Mouse (Mus musculus) layer of hippocampus, postnatal 25 days (tissue): Measurements from ENCODE around the gene Dync2h1. TPM values are rescaled to one million over a fixed set of nuclear protein-coding genes. Genes with fewer than 3 reads are reported as not detected.
"Not testable (repeated sequence)": the region's sequence is repeated elsewhere in the genome, so short reads cannot be mapped to it uniquely, and the experiment has no call there.

Experiments used
- DNase-seq, 2 experiments: peaks; one replicate each; pipeline ENCODE4 v3.0.0; 2022; ENCODE audit warnings: mixed read lengths in 2 of 2, low spot score in 1 of 2; ENCODE audit errors: extremely low spot score in 1 of 2
- total RNA-seq, 2 experiments: library from RNA; stranded (reverse); gene quantifications; 2 replicates each; pipeline ENCODE4 v1.2.3; 2021

Dync2h1 gene
- total RNA-seq, 2 experiments from 2014 or later = 26.3 to 29.6 TPM

DNA sequence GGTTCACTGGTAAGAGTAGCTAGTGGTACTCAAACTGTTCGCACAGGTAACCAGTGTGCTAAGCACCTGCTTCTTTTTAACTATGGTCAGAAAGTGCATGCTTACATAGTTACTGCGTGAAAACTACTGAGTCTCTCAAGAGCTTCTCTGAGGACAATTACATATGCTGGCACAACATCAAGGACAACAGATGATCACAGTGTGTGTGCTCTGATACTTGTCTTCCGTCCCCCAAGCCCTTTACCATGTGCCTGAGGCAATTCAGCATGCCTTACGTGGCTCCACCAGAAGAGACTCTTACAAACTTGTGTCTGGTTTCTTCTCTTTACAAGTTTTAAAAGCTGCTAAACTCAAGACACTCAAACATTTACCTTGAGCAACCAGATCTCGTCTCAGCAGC is 143.0 kb downstream of the Dync2h1 start:
- no peak for DNase-seq

GRCm38 (mm10) chr9:7032553-7032952 is 151.7 kb downstream of the Dync2h1 start:
- no peak for DNase-seq

DNA sequence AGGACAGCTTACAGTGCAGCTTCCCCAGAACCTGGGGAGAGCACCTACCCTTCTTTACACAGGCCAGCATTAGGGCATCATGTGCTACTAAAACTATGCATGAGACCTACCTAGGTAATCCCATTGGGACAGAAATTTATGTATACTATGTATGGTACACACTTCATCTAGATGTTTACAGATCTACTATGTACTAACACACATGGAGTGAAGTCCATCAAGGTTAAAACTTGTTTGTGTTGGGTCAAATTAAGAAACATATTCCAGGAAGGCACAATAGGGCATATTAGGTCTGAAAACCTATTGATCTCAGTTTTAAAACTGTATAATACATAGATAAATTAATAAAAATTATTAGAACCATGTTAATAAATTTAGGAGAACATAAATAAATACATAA is 168.6 kb downstream of the Dync2h1 start:
- DNase-seq = no peak

GRCm38 (mm10) chr9:7014733-7015132 is 169.5 kb downstream of the Dync2h1 start:
- DNase-seq = no peak

- DNase-seq = no peak
These were observed 174.5 kb downstream of the Dync2h1 start for GRCm38 (mm10) chr9:7009785-7010184.

GRCm38 (mm10) chr9:6994865-6995264 is 189.4 kb downstream of the Dync2h1 start:
- no peak for DNase-seq

GRCm38 (mm10) chr9:6994275-6994674 is 190.0 kb downstream of the Dync2h1 start:
- DNase-seq = no peak

DNA sequence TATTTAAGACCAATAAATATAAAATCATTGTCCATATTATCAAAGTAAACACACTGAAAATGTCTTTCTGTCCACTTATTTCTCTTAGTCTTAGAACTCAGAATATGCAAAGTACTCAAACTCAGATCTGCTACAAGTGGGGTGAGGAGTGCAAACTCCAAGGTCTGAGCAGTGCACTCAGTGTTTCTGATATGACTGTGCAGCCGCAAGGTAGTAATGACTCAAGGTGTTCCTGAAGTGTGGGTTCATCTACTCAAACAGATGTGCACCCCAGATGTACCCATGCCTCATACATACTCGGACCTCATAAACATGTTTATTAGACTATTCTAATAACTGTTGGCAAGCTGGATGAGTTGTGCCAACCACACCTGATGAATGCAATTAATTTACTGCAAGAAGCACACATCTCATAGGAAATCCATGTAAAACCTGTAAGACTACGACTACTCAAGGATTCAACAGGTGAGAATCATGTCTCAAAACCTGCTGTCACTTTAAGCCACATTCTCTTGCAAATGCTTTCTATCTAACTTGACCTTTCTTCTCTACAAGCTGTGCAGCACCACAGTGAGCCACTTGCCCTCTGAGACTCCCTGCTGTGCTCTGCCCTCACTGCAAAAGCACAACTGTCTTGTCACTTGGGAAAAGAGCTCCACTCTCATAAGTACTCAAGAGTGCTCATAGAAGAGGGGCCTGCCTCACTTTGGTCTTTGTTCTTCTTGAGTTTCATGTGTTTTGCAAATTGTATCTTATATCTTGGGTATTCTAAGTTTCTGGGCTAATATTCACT is 195.2 kb downstream of the Dync2h1 start:
- no peak for DNase-seq

DNA sequence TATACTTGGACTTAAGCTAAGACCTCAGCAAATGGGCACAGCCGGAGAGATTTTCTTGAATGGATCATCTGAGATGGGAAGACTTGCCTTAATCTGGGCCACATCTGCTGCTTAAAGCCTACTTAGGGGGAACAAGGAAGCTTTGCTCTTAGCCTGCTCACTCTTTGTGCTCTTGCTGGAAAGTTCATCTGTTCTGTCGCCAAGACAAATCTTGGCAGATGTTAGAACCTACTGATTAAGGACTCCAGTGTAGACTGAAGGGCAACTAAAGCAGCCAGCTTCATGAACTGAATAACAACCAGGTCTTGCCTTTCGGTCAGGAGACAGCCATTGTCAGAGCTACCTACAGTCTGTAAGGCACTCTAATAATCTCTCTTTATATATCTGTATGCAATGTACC is 198.1 kb downstream of the Dync2h1 start:
- no peak for DNase-seq

- DNase-seq = no peak
These were observed 215.1 kb downstream of the Dync2h1 start for GRCm38 (mm10) chr9:6969171-6969570.

DNA sequence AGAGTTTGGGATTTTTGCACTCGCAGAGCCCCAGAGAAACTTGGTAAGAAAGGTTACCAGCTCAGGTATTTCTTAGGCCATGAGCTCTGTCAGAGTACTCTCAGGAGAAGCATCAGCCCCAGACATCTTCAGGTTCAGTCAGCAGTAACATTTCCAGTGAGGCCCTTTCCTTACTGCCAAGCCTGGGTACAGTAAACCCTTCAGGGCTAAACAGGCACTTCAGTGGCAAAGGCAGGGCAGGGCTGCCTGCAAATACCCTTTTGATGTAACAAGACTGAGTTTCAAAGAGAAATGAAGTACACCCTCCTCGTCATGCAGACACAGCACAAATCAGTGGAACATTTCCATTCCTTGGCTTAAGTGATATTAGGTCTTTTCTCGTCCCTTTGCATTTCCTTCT is 219.2 kb downstream of the Dync2h1 start:
- DNase-seq = no peak

GRCm38 (mm10) chr9:6958311-6958710 is 225.9 kb downstream of the Dync2h1 start:
- no peak for DNase-seq

- DNase-seq = no peak
These were observed 256.7 kb downstream of the Dync2h1 start for GRCm38 (mm10) chr9:6927399-6928035.

DNA sequence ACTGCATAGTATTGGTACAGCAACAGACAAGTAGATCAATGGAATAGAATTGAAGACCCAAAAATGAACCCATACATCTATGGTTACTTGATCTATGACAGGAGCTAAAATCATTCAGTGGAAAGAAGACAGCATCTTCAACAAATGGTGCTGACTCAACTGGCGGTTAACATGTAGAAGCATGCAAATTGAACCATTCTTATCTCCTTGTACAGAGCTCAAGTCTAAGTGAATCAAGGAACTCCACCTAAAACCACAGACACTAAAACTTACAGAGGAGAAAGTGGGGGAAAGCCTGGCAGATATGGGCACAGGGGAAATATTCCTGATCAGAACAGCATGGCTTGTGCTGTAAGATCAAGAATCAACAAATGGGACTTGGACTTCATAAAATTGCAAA is 270.8 kb downstream of the Dync2h1 start:
- DNase-seq = no peak

DNA sequence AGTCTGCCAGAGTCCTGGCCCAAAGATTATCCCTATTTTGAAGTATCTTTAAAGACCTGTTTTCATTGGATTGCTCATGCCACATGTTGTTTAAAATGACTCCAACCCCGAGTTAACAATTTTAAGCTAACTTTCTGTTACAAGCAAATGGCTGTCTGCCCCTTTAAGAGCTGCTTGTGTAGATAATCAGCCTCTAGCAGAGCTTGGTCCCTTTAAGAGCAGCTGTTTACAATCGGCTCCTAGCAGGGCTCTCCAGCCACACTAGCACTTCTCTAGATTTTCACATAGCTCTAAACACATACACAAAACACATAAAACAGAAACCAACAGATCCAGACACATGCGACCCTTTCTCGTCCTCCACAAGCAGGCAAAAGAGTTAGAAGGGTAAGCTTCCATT is 273.7 kb downstream of the Dync2h1 start:
- DNase-seq = not testable (repeated sequence)

DNA sequence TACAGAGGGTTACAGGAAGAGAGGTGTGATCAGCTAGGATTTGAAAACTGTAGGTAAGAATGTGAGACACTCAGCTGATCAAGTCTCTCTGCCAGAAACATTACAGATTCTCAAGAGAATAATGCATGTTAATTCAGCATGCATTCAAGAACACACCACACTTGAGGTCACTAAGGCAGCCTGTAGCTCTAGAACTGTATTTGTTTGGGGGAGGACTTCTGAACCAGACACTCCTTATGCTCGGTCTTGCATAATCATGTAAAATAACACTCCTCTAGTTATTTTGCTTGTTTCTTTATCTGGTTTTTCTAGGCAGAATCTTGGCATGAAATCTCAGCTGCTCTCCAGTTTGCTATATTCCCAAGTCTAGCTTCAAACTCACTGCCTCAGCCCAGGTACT is 282.6 kb downstream of the Dync2h1 start:
- DNase-seq = no peak

- DNase-seq = no peak
These were observed 292.9 kb downstream of the Dync2h1 start for GRCm38 (mm10) chr9:6891331-6891730.

- DNase-seq = no peak
These were observed 302.9 kb downstream of the Dync2h1 start for GRCm38 (mm10) chr9:6881187-6881984.
